23 mouse cellular contexts compared by ENCODE assay signal in genomic region chr2:163490656-163491055, GRCm38 (mm10). TPM values are rescaled to one million over a fixed set of nuclear protein-coding genes. Genes with fewer than 3 reads are reported as not detected.
"Had no signal": no experiment of that assay in that cellular context is flagged by ENCODE, and none has a peak within 500 bp of the region (broad histone marks: within the 10 kb centered on the region; RNA-seq: fewer than 3 reads in every experiment).

No protein-coding gene starts in this region.

- H3K4me1 ChIP-seq: liver, embryonic 15.5 days; lung, embryonic 15.5 days had no signal

- H3K4me2 ChIP-seq: liver, embryonic 15.5 days; lung, embryonic 15.5 days; midbrain, embryonic 12.5 days; neural tube, embryonic 13.5 days; neural tube, embryonic 15.5 days; stomach, embryonic 15.5 days had no signal

- H3K36me3 ChIP-seq: liver, embryonic 15.5 days; lung, embryonic 15.5 days; midbrain, embryonic 12.5 days; neural tube, embryonic 13.5 days; neural tube, embryonic 15.5 days; stomach, embryonic 15.5 days had no signal

- H3K27me3 ChIP-seq: liver, embryonic 15.5 days; lung, embryonic 15.5 days; midbrain, embryonic 12.5 days; neural tube, embryonic 13.5 days; neural tube, embryonic 15.5 days; stomach, embryonic 15.5 days had no signal

- H3K9me3 ChIP-seq: liver, embryonic 15.5 days; lung, embryonic 15.5 days; midbrain, embryonic 12.5 days; neural tube, embryonic 13.5 days; neural tube, embryonic 15.5 days; stomach, embryonic 15.5 days had no signal

- H3K9ac ChIP-seq: liver, embryonic 15.5 days; liver, postnatal 0 days; lung, embryonic 15.5 days; midbrain, embryonic 12.5 days; neural tube, embryonic 13.5 days; neural tube, embryonic 15.5 days; stomach, embryonic 15.5 days had no signal

- H3K27ac ChIP-seq: liver, embryonic 15.5 days; lung, embryonic 15.5 days; macrophage; midbrain, embryonic 12.5 days; neural tube, embryonic 13.5 days; neural tube, embryonic 15.5 days; stomach, embryonic 15.5 days had no signal

- H3K4me3 ChIP-seq: liver, embryonic 15.5 days; lung, embryonic 15.5 days; megakaryocyte, embryonic 14.5 days; midbrain, embryonic 12.5 days; neural tube, embryonic 13.5 days; neural tube, embryonic 15.5 days; stomach, embryonic 15.5 days had no signal

- DNase-seq: liver, postnatal 0 days; lung, adult 2 months; lung, postnatal 14 days; lung, postnatal 36 days; right cerebral cortex, adult 18-20 months; thymus, adult 18-20 months; thymus, postnatal 14 days; thymus, postnatal 36 days had no signal

- ATAC-seq: liver, postnatal 0 days; lung, postnatal 0 days had no signal

RNA-seq across cellular contexts. Expression of gene R3hdml, which starts 1.5 kb away (rescaled TPM):
- total RNA-seq: megakaryocyte progenitor cell, adult 5-6 weeks; monocyte, adult 5-6 weeks had no signal
- polyA plus RNA-seq: liver, embryonic 15.5 days; liver, postnatal 0 days; lung, adult 2 months; macrophage; midbrain, embryonic 12.5 days; midbrain, embryonic 14.5 days; neural tube, embryonic 13.5 days; spleen, adult 2 months had no signal

RNA-seq across cellular contexts. Expression of gene Hnf4a, which starts 16.0 kb away (rescaled TPM):
- total RNA-seq: midbrain, postnatal 0 days; monocyte, adult 5-6 weeks had no signal
- polyA plus RNA-seq: macrophage; midbrain, embryonic 12.5 days; midbrain, embryonic 14.5 days; midbrain, postnatal 0 days; neural tube, embryonic 11.5 days; neural tube, embryonic 13.5 days had no signal

RNA-seq across cellular contexts. Expression of gene Gdap1l1, which starts 52.4 kb away (rescaled TPM):
- total RNA-seq: megakaryocyte progenitor cell, adult 5-6 weeks; monocyte, adult 5-6 weeks had no signal
- polyA plus RNA-seq: liver, postnatal 0 days had no signal
